In genomic region chr7:89168606-89169005, GRCm38 (mm10) we compare ENCODE assay signal across 9 mouse cellular contexts.
DNase-seq lines count a peak whose midpoint lies in the region; ATAC-seq lines count a peak whose summit lies in the region.
"Had no signal": no experiment of that assay in that cellular context is flagged by ENCODE, and none has a peak within 500 bp of the region (broad histone marks: within the 10 kb centered on the region; RNA-seq: fewer than 3 reads in every experiment).

No protein-coding gene starts in this region.

- H3K27ac ChIP-seq in heart, embryonic 12.5 days (ENCODE audit: poor library complexity, severe bottlenecking): no peak overlapping the region
- no peak overlapping the region for H3K27ac ChIP-seq in midbrain, embryonic 16.5 days (ENCODE audit: low read length)
- H3K27ac ChIP-seq: neural tube, embryonic 13.5 days had no signal

- H3K36me3 ChIP-seq in heart, embryonic 12.5 days: no peaks in the 10 kb centered on the region
- H3K36me3 ChIP-seq in midbrain, embryonic 16.5 days (ENCODE audit: control insufficient read depth, insufficient read depth, low read length): no peaks in the 10 kb centered on the region
- H3K36me3 ChIP-seq: neural tube, embryonic 13.5 days had no signal

- intact Hi-C loops in heart, postnatal 36 days (cut with DNase I): loop anchor here (1.0 kb wide), 2 partner anchors 200 to 251 kb away; no protein-coding TSS in a partner anchor

- ATAC-seq in heart, embryonic 12.5 days (ENCODE audit: insufficient number of reproducible peaks, low FRiP score): no peak
- ATAC-seq in erythroblast, adult 5-6 weeks (replicated peaks; ENCODE audit: low FRiP score, poor library complexity, severe bottlenecking): peak; percentile 77
- ATAC-seq in midbrain, embryonic 16.5 days: peak; percentile 62; the same call in 1 of the 2 replicates

- no peaks in the 10 kb centered on the region for H3K9me3 ChIP-seq in heart, embryonic 12.5 days (replicated peaks)
- H3K9me3 ChIP-seq in midbrain, embryonic 16.5 days (replicated peaks; ENCODE audit: control insufficient read depth, low read length, poor library complexity, severe bottlenecking): no peaks in the 10 kb centered on the region
- H3K9me3 ChIP-seq: neural tube, embryonic 13.5 days had no signal

- no peak overlapping the region for H3K9ac ChIP-seq in heart, embryonic 12.5 days
- no peak overlapping the region for H3K9ac ChIP-seq in midbrain, embryonic 16.5 days (ENCODE audit: low read depth, low read length)
- H3K9ac ChIP-seq: neural tube, embryonic 13.5 days had no signal

- DNase-seq in heart, adult 11 months: peak; percentile 94
- peak; percentile 23 to 49 for DNase-seq in adrenal gland, postnatal 4 days (ENCODE audit: low spot score in 2 of 2)
- peak; percentile 77 for DNase-seq in heart, postnatal 36 days
- DNase-seq in left cerebral cortex, adult 11 months (ENCODE audit: low spot score): peak; percentile 62
- peak; percentile 49 to 64 for DNase-seq in spleen, postnatal 14 days (ENCODE audit: low spot score in 2 of 2)

- no peak overlapping the region for H3K4me2 ChIP-seq in heart, embryonic 12.5 days
- no peak overlapping the region for H3K4me2 ChIP-seq in midbrain, embryonic 16.5 days (ENCODE audit: low read length)
- H3K4me2 ChIP-seq: neural tube, embryonic 13.5 days had no signal

- WGBS in heart, embryonic 12.5 days: 26% methylated on average over 2 of the region's 2 CpGs
- WGBS in midbrain, embryonic 16.5 days: 23% methylated on average over 2 of the region's 2 CpGs

- no peaks in the 10 kb centered on the region for H3K27me3 ChIP-seq in heart, embryonic 12.5 days (replicated peaks)
- no peaks in the 10 kb centered on the region for H3K27me3 ChIP-seq in midbrain, embryonic 16.5 days (ENCODE audit: control insufficient read depth, insufficient read depth, low read depth, low read length)
- H3K27me3 ChIP-seq: neural tube, embryonic 13.5 days had no signal

- H3K4me3 ChIP-seq in heart, embryonic 12.5 days: no peak overlapping the region
- H3K4me3 ChIP-seq in midbrain, embryonic 16.5 days (ENCODE audit: low read depth, low read length): no peak overlapping the region
- H3K4me3 ChIP-seq: neural tube, embryonic 13.5 days had no signal

- H3K4me1 ChIP-seq in heart, embryonic 12.5 days (replicated peaks): 0 out of 2 replicates have a peak, but pooled peaks cover 4% of the 10 kb centered on the region
- H3K4me1 ChIP-seq in midbrain, embryonic 16.5 days (ENCODE audit: control insufficient read depth, insufficient read depth, low read length): no peaks in the 10 kb centered on the region
- H3K4me1 ChIP-seq: neural tube, embryonic 13.5 days had no signal

Comparison
In these comparisons a context has a peak if more than half of its experiments do, and no peak if none do; other contexts are left out.
1. DNase-seq: peak in every context shown above with its lines; median percentile 94 in heart, adult 11 months; 77 in heart, postnatal 36 days; 62 in left cerebral cortex, adult 11 months; 56 in spleen, postnatal 14 days; 36 in adrenal gland, postnatal 4 days.